Mouse (Mus musculus) heart, embryonic 11.5 days (tissue): ENCODE measurements around the gene Rhag. TPM values are rescaled to one million over a fixed set of nuclear protein-coding genes. Genes with fewer than 3 reads are reported as not detected.

ENCODE experiments used
- ATAC-seq: fragments of 200-750 bp; cut with Nextera tagmentation; replicated peaks from 2 replicates; pipeline ENCODE4 v1.8.0; 2017; ENCODE audit warnings: moderate library complexity; ENCODE audit not compliant: insufficient number of reproducible peaks, low FRiP score, low TSS enrichment
- H3K27ac ChIP-seq: fragments of 300-500 bp; sonication (generic); 2 replicates; pipeline ENCODE4 v1.5.1; 2014; ENCODE audit warnings: mild to moderate bottlenecking, low read depth, low read length
- H3K27me3 ChIP-seq: fragments of 300-500 bp; sonication (generic); 2 replicates; pipeline ENCODE4 v1.6.1; 2014; ENCODE audit warnings: mild to moderate bottlenecking, low read length, mixed read lengths; ENCODE audit not compliant: control insufficient read depth, insufficient read depth
- H3K36me3 ChIP-seq: fragments of 300-500 bp; sonication (generic); 2 replicates; pipeline ENCODE4 v1.6.1; 2014; ENCODE audit warnings: mild to moderate bottlenecking, low read length, moderate library complexity, mixed read lengths; ENCODE audit not compliant: control insufficient read depth, insufficient read depth
- H3K4me1 ChIP-seq: fragments of 300-500 bp; sonication (generic); 2 replicates; pipeline ENCODE4 v1.6.1; 2014; ENCODE audit warnings: low read length; ENCODE audit not compliant: control insufficient read depth, insufficient read depth
- H3K4me2 ChIP-seq: fragments of 300-500 bp; sonication (generic); 2 replicates; pipeline ENCODE4 v1.6.1; 2014; ENCODE audit warnings: mild to moderate bottlenecking, moderate library complexity
- H3K4me3 ChIP-seq: fragments of 300-500 bp; sonication (generic); 2 replicates; pipeline ENCODE4 v1.5.1; 2014; ENCODE audit warnings: low read depth, low read length
- H3K9ac ChIP-seq: fragments of 300-500 bp; sonication (generic); 2 replicates; pipeline ENCODE4 v1.6.1; 2014; ENCODE audit warnings: mild to moderate bottlenecking, low read depth, low read length, moderate library complexity
- H3K9me3 ChIP-seq: fragments of 300-500 bp; sonication (generic); replicated peaks from 2 replicates; pipeline ENCODE4 v1.6.1; 2016; ENCODE audit warnings: low read length; ENCODE audit not compliant: control insufficient read depth
- WGBS: fragments of 180-500 bp; shearing (Covaris S2); extraction: QIAGEN DNeasy Blood & Tissue Kit; methylation state at CpG from one replicate; pipeline ENCODE4 v1.1.7; 2014; ENCODE audit not compliant: insufficient replicate concordance; 5-methylcytosine and 5-hydroxymethylcytosine counted together
- polyA plus RNA-seq: library from polyadenylated mRNA; unstranded; fragments of >200 nt; fragmentation: Nextera tagmentation; extraction: Ambion mirVana; gene quantifications from 2 replicates; pipeline ENCODE4 v1.2.1, GENCODE M21; 2014

The Rhag gene
- polyA plus RNA-seq, 1 experiment from 2014 or later: 33.2 TPM

GRCm38 (mm10) chr17:40855065-40855464 is 44.1 kb downstream of the Rhag start:
- Histone ChIP-seq H3K9me3 (no peaks in the 10 kb centered on the region), H3K27ac (no peak overlapping the region), H3K4me3 (no peak overlapping the region), H3K36me3 (no peaks in the 10 kb centered on the region), H3K27me3 (no peaks in the 10 kb centered on the region), H3K4me1 (no peaks in the 10 kb centered on the region), H3K4me2 (no peak overlapping the region), H3K9ac (no peak overlapping the region)
- ATAC-seq: no peak

- H3K9ac ChIP-seq: no peak overlapping the region
- WGBS: 22% methylated on average over 10 of the region's 10 CpGs
- ATAC-seq: no peak
- no peaks in the 10 kb centered on the region for H3K36me3 ChIP-seq
- H3K9me3 ChIP-seq: no peaks in the 10 kb centered on the region
- H3K27ac ChIP-seq: peak overlapping the region; percentile 22; the same call in 1 of the 2 replicates
- no peaks in the 10 kb centered on the region for H3K27me3 ChIP-seq
- H3K4me2 ChIP-seq: peak overlapping the region; percentile 56
- no peak overlapping the region for H3K4me3 ChIP-seq
- peaks cover 6% of the 10 kb centered on the region; the same call in 1 of the 2 replicates for H3K4me1 ChIP-seq
Measured at GRCm38 (mm10) chr17:40868952-40869747, 58.2 kb downstream of the Rhag start.

GRCm38 (mm10) chr17:40872626-40873025 is 61.7 kb downstream of the Rhag start:
- H3K4me2 ChIP-seq: no peak overlapping the region
- no peak overlapping the region for H3K9ac ChIP-seq
- H3K27ac ChIP-seq: no peak overlapping the region
- no peak overlapping the region for H3K4me3 ChIP-seq
- peaks cover 8% of the 10 kb centered on the region for H3K4me1 ChIP-seq
- H3K27me3 ChIP-seq: no peaks in the 10 kb centered on the region
- no peaks in the 10 kb centered on the region for H3K36me3 ChIP-seq
- no peak for ATAC-seq
- no peaks in the 10 kb centered on the region for H3K9me3 ChIP-seq
- WGBS: 93% methylated on average over 6 of the region's 6 CpGs

GRCm38 (mm10) chr17:40873582-40874011 is 62.7 kb downstream of the Rhag start:
- H3K27ac ChIP-seq: no peak overlapping the region
- WGBS: 31% methylated on average over 2 of the region's 2 CpGs

GRCm38 (mm10) chr17:40874701-40875100 is 63.8 kb downstream of the Rhag start:
- no peaks in the 10 kb centered on the region for H3K36me3 ChIP-seq
- no peak overlapping the region for H3K4me2 ChIP-seq
- WGBS: 78% methylated on average over 3 of the region's 3 CpGs
- no peak overlapping the region for H3K9ac ChIP-seq
- no peaks in the 10 kb centered on the region for H3K27me3 ChIP-seq
- no peaks in the 10 kb centered on the region for H3K9me3 ChIP-seq
- peaks cover 10% of the 10 kb centered on the region for H3K4me1 ChIP-seq
- H3K27ac ChIP-seq: no peak overlapping the region
- ATAC-seq: no peak
- H3K4me3 ChIP-seq: no peak overlapping the region

More at GRCm38 (mm10) chr17:40873582-40874011, 62.7 kb downstream of the Rhag start:
- no peaks in the 10 kb centered on the region for H3K9me3 ChIP-seq
- H3K4me2 ChIP-seq: no peak overlapping the region
- no peaks in the 10 kb centered on the region for H3K36me3 ChIP-seq
- no peak for ATAC-seq
- no peak overlapping the region for H3K9ac ChIP-seq
- no peaks in the 10 kb centered on the region for H3K27me3 ChIP-seq
- H3K4me3 ChIP-seq: no peak overlapping the region
- peaks cover 13% of the 10 kb centered on the region for H3K4me1 ChIP-seq

- WGBS: 75% methylated on average over 1 of the region's 1 CpGs
- Histone ChIP-seq H3K9me3 (no peaks in the 10 kb centered on the region), H3K4me1 (peaks cover 10% of the 10 kb centered on the region), H3K9ac (no peak overlapping the region), H3K27ac (no peak overlapping the region), H3K4me2 (no peak overlapping the region), H3K36me3 (no peaks in the 10 kb centered on the region), H3K27me3 (no peaks in the 10 kb centered on the region), H3K4me3 (no peak overlapping the region)
- no peak for ATAC-seq
Measured at GRCm38 (mm10) chr17:40875568-40875967, 64.6 kb downstream of the Rhag start.

GRCm38 (mm10) chr17:40877741-40878140 is 66.8 kb downstream of the Rhag start:
- Histone ChIP-seq H3K9ac (no peak overlapping the region), H3K9me3 (no peaks in the 10 kb centered on the region), H3K4me3 (peak overlapping the region; percentile 64), H3K4me2 (peak overlapping the region; percentile 79), H3K4me1 (peaks cover 10% of the 10 kb centered on the region), H3K27me3 (no peaks in the 10 kb centered on the region), H3K27ac (no peak overlapping the region), H3K36me3 (no peaks in the 10 kb centered on the region)
- WGBS: 29% methylated on average over 3 of the region's 3 CpGs
- ATAC-seq: no peak

GRCm38 (mm10) chr17:40879528-40879923 is 68.6 kb downstream of the Rhag start:
- ATAC-seq: no peak
- peak overlapping the region; percentile 86 for H3K9ac ChIP-seq
- peak overlapping the region; percentile 64 for H3K4me3 ChIP-seq
- peaks cover 7% of the 10 kb centered on the region for H3K4me1 ChIP-seq
- H3K27me3 ChIP-seq: no peaks in the 10 kb centered on the region
- H3K4me2 ChIP-seq: peak overlapping the region; percentile 79
- peak overlapping the region; percentile 83; the same call in 1 of the 2 replicates for H3K27ac ChIP-seq
- no peaks in the 10 kb centered on the region for H3K36me3 ChIP-seq
- no peaks in the 10 kb centered on the region for H3K9me3 ChIP-seq
- WGBS: 4% methylated on average over 6 of the region's 6 CpGs
